Mouse (Mus musculus) stomach, embryonic 14.5 days (tissue): Measurements from ENCODE around the gene Rpl38. TPM values are rescaled to one million over a fixed set of nuclear protein-coding genes. Genes with fewer than 3 reads are reported as not detected.

ENCODE experiments used
- ATAC-seq: fragments of 200-750 bp; cut with Nextera tagmentation; 2 replicates; pipeline ENCODE4 v1.8.0; 2017; ENCODE audit warnings: low read depth, moderate TSS enrichment; ENCODE audit not compliant: insufficient number of reproducible peaks, insufficient read depth, low FRiP score
- H3K27ac ChIP-seq: fragments of 300-500 bp; sonication (generic); 2 replicates; pipeline ENCODE4 v1.5.1; 2014; ENCODE audit warnings: mild to moderate bottlenecking, low read length, moderate library complexity, mixed read lengths
- H3K27me3 ChIP-seq: fragments of 300-500 bp; sonication (generic); 2 replicates; pipeline ENCODE4 v1.6.1; 2014; ENCODE audit warnings: low read length, control low read depth, mixed read lengths; ENCODE audit not compliant: control insufficient read depth, insufficient read depth
- H3K36me3 ChIP-seq: fragments of 300-500 bp; sonication (generic); 2 replicates; pipeline ENCODE4 v1.6.1; 2014; ENCODE audit warnings: mild to moderate bottlenecking, control low read depth, low read length, moderate library complexity, mixed read lengths; ENCODE audit not compliant: control insufficient read depth, insufficient read depth
- H3K4me1 ChIP-seq: fragments of 300-500 bp; sonication (generic); 2 replicates; pipeline ENCODE4 v1.6.1; 2014; ENCODE audit warnings: low read length, control low read depth, mixed read lengths; ENCODE audit not compliant: control insufficient read depth, insufficient read depth
- H3K4me2 ChIP-seq: fragments of 300-500 bp; sonication (generic); replicated peaks from 2 replicates; pipeline ENCODE4 v1.6.1; 2014; ENCODE audit warnings: low read depth, low read length, control low read depth
- H3K4me3 ChIP-seq: fragments of 300-500 bp; sonication (generic); 2 replicates; pipeline ENCODE4 v1.5.1; 2014; ENCODE audit warnings: low read depth, low read length, control low read depth
- H3K9ac ChIP-seq: fragments of 300-500 bp; sonication (generic); replicated peaks from 2 replicates; pipeline ENCODE4 v1.6.1; 2014; ENCODE audit warnings: low read depth, mild to moderate bottlenecking, control low read depth, low read length, moderate library complexity, mixed read lengths
- H3K9me3 ChIP-seq: fragments of 300-500 bp; sonication (generic); 2 replicates; pipeline ENCODE4 v1.6.1; 2016; ENCODE audit warnings: low read depth, low read length, control low read depth; ENCODE audit not compliant: control insufficient read depth
- WGBS: fragments of 180-500 bp; shearing (Covaris S2); extraction: QIAGEN DNeasy Blood & Tissue Kit; methylation state at CpG from one replicate; pipeline ENCODE4 v1.1.7; 2014; 5-methylcytosine and 5-hydroxymethylcytosine counted together
- polyA plus RNA-seq: library from polyadenylated mRNA; unstranded; fragments of >200 nt; fragmentation: Nextera tagmentation; extraction: Ambion mirVana; gene quantifications from 2 replicates; pipeline ENCODE4 v1.2.1, GENCODE M21; 2014

The Rpl38 gene
- polyA plus RNA-seq, 1 experiment from 2014 or later, result 1,057 TPM

GRCm38 (mm10) chr11:114649510-114649909, 18.8 kb upstream of the Rpl38 start:
- Histone ChIP-seq H3K9me3 (no peaks in the 10 kb centered on the region), H3K27ac (no peak overlapping the region), H3K4me3 (no peak overlapping the region), H3K27me3 (no peaks in the 10 kb centered on the region), H3K9ac (no peak overlapping the region), H3K4me2 (no peak overlapping the region), H3K4me1 (no peaks in the 10 kb centered on the region), H3K36me3 (no peaks in the 10 kb centered on the region)
- no peak for ATAC-seq
- 59% methylated on average over 4 of the region's 4 CpGs for WGBS

DNA sequence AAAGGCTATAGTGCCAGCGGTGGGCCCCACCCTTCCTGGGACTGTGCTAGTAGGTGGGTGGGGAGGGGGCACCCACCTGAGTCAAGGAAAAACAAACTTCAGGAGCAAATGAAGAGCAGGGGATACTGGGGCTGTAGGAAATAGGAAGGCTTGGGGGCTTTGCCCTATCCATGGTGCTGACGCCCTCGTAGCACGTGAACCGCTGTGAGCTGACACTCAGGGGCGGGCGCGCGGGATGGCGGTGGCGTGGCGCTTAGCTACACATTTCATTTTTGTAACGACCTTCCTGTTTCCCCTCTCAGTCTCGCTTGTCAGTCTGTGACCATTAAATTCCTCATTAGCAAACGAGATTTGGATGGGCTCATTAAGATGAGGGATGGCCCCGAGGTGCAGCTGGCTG, 15.8 kb upstream of the Rpl38 start:
- Histone ChIP-seq H3K4me3 (no peak overlapping the region), H3K27ac (no peak overlapping the region), H3K9ac (no peak overlapping the region), H3K4me1 (no peaks in the 10 kb centered on the region), H3K9me3 (no peaks in the 10 kb centered on the region), H3K36me3 (no peaks in the 10 kb centered on the region), H3K4me2 (no peak overlapping the region), H3K27me3 (no peaks in the 10 kb centered on the region)
- 4% methylated on average over 16 of the region's 16 CpGs for WGBS
- no peak for ATAC-seq

GRCm38 (mm10) chr11:114653664-114654063, 14.7 kb upstream of the Rpl38 start:
- WGBS, result 75% methylated on average over 6 of the region's 6 CpGs
- no peak for ATAC-seq
- Histone ChIP-seq H3K27me3 (no peaks in the 10 kb centered on the region), H3K27ac (no peak overlapping the region), H3K36me3 (no peaks in the 10 kb centered on the region), H3K4me1 (no peaks in the 10 kb centered on the region), H3K9ac (no peak overlapping the region), H3K9me3 (no peaks in the 10 kb centered on the region), H3K4me3 (no peak overlapping the region), H3K4me2 (no peak overlapping the region)

GRCm38 (mm10) chr11:114654552-114654951, 13.8 kb upstream of the Rpl38 start:
- 51% methylated on average over 5 of the region's 5 CpGs for WGBS
- Histone ChIP-seq H3K4me2 (no peak overlapping the region), H3K4me3 (no peak overlapping the region), H3K27ac (no peak overlapping the region), H3K27me3 (no peaks in the 10 kb centered on the region), H3K36me3 (no peaks in the 10 kb centered on the region), H3K9ac (no peak overlapping the region), H3K9me3 (no peaks in the 10 kb centered on the region), H3K4me1 (no peaks in the 10 kb centered on the region)
- no peak for ATAC-seq

GRCm38 (mm10) chr11:114655350-114656008, 12.8 kb upstream of the Rpl38 start:
- no peak overlapping the region for H3K4me2 ChIP-seq
- no peak overlapping the region for H3K4me3 ChIP-seq
- H3K27ac ChIP-seq, result no peak overlapping the region
- ATAC-seq, result no peak
- WGBS, result 77% methylated on average over 7 of the region's 7 CpGs
- H3K9ac ChIP-seq, result no peak overlapping the region
- no peaks in the 10 kb centered on the region for H3K9me3 ChIP-seq
- H3K36me3 ChIP-seq, result no peaks in the 10 kb centered on the region
- H3K27me3 ChIP-seq, result no peaks in the 10 kb centered on the region
- H3K4me1 ChIP-seq, result no peaks in the 10 kb centered on the region

DNA sequence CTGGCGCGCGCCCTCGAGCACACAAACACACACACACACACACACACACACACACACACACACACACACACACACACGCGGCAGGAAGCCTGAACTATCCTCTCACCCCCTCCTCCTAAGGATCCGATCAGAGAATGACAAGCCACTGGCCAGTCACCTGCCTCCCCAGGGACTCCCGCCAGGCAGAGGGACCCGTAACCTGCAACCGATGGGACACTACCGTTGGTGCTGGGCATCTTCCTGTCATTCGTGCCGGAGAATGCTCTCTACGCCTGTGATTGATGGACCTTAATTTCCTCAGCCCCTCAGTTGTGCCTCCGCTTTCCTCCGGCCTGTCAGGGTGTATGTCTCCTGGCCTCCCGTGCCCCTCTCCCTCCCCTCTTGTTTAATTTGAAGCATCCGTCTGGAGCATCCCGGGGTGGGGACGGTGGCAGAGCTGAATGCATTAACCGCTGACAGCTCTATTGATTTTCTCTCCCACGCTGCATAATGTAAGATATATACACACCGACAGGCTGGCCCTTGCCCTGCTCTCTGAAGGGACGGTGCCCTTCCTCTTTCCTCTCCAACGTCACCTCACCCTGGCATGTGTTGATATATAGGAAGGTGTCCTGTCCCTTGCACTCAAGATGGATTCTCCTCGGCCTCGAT, 11.2 kb upstream of the Rpl38 start:
- no peak overlapping the region for H3K4me3 ChIP-seq
- H3K36me3 ChIP-seq, result no peaks in the 10 kb centered on the region
- H3K27ac ChIP-seq, result no peak overlapping the region
- no peaks in the 10 kb centered on the region for H3K27me3 ChIP-seq
- 24% methylated on average over 27 of the region's 27 CpGs for WGBS
- H3K4me2 ChIP-seq, result no peak overlapping the region
- H3K9ac ChIP-seq, result no peak overlapping the region; the same call in 1 of the 2 replicates
- ATAC-seq, result no peak
- H3K9me3 ChIP-seq, result no peaks in the 10 kb centered on the region
- no peaks in the 10 kb centered on the region for H3K4me1 ChIP-seq

- WGBS, result 12% methylated on average over 7 of the region's 7 CpGs
- Histone ChIP-seq H3K36me3 (no peaks in the 10 kb centered on the region), H3K9me3 (no peaks in the 10 kb centered on the region), H3K4me3 (no peak overlapping the region), H3K27me3 (no peaks in the 10 kb centered on the region), H3K4me1 (no peaks in the 10 kb centered on the region), H3K27ac (no peak overlapping the region), H3K4me2 (no peak overlapping the region), H3K9ac (no peak overlapping the region)
- no peak for ATAC-seq
These were observed 10.6 kb upstream of the Rpl38 start for GRCm38 (mm10) chr11:114657737-114658136.

- Histone ChIP-seq H3K9me3 (no peaks in the 10 kb centered on the region), H3K27ac (no peak overlapping the region), H3K4me3 (no peak overlapping the region), H3K27me3 (no peaks in the 10 kb centered on the region), H3K9ac (no peak overlapping the region), H3K36me3 (no peaks in the 10 kb centered on the region), H3K4me2 (no peak overlapping the region), H3K4me1 (no peaks in the 10 kb centered on the region)
- ATAC-seq, result no peak
- 88% methylated on average over 14 of the region's 14 CpGs for WGBS
These were observed 6.2 kb upstream of the Rpl38 start for GRCm38 (mm10) chr11:114662161-114662560.
